Mouse (Mus musculus) 3134 (cell line): ENCODE results near the gene Med25.

Source experiments
- DNase-seq: peaks from one replicate; pipeline ENCODE4 v3.0.0-alpha.2; 2011; ENCODE audit warnings: low spot score; ENCODE audit not compliant: insufficient read length; ENCODE audit errors: extremely low read depth

Med25 gene

DNA sequence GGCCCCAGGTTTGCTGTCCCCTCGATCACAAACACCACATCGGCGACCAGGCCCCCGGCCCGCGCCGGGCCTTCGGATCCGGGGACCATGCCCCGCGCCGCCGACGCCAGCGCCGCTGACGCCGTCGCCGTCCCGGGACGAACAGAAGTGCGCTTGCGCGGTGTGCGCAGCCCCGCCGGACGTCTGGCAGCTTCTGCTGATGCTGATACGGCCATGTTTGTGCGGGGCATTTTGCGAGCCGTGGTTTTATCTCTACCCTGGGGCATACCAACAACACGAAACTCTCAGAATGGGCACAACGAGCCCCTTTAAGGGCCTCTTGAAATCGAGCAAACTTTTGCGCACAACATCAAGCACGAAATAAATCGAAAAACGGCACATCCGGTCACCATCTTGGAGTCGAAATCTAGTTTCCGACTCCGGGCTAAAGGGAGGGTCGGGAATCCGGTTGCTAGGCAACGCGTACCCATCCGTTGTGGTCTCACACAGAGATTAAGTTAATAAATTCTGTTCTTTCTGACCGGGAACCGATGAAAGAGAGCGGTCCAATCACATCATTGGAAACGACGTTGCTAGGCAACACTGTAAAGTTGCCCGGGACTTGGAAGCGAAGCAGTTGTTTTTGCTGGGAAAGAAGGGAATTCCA lies at the start of gene Med25:
TSS of gene Med25 (minus strand) at position 437 of the 646 bp plus-strand sequence.
- peak; percentile 86 for DNase-seq

DNA sequence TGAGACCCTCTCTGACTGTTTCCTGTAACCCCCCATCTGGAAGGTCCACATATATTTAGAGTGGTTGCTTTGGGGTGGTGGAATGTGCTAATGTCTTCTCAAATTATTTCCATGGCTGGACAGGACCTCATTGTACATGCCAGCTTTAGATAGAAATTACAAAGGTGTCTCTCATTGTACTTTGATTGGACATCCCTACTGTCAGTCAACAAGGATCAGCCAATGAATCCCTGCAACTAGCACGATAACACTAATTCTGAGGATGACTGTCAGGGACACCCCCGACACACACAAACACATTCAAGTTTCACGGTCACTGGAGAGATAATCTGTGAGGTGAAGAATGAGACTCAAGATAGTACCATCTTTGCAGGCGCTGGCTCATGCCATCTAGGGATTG lies 46.2 kb upstream of the Med25 start:
- DNase-seq, result no peak

DNA sequence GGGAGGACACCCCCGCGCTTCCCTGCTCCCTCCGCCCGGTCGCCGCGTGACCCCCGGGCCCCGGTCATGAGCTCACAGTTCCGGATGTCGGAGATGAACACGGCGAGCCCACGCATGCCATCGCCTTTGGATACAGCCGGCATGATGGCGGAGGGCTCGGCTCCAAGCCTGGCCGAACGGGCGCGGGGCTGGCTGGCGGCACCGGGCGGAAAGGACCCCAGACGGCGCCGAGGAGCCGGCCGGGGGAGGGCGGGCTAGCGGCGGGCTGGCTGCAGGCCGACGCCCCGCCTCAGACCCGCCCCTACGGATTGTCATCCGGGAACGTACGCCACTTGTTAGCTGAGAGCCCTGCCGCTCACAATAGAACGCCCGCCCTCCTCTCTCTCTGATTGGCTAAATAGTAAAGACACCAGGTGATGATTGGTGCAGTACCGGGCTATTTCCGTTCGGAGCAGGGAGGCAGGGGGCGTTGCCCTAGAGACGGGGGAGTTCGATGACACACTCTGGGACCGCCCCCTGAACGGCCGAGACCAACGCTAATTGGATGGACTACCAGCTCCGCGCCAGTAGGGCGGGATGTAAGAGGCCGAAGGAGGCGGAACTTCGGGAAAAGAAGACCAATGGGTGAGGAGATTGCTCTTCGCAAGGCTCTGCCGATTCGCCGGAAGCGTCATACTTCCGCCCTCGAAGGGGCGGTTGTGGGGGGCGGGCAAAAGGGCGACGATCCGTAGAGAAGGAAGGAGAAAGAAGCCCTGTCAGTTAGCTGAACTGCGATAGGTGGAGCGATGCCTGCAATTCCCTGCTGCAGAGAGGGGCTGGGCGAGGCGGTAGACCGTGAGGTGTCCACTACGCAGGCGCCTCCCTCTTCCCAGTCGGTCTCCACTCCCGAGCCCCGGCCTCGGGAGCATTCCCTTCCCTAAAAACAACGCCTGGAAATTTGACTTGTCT lies 37.0 kb upstream of the Med25 start, which contains the start of gene Ap2a1:
TSS of gene Ap2a1 (minus strand) at position 293 of the 948 bp plus-strand sequence.
- peak; percentile 99 for DNase-seq

DNA sequence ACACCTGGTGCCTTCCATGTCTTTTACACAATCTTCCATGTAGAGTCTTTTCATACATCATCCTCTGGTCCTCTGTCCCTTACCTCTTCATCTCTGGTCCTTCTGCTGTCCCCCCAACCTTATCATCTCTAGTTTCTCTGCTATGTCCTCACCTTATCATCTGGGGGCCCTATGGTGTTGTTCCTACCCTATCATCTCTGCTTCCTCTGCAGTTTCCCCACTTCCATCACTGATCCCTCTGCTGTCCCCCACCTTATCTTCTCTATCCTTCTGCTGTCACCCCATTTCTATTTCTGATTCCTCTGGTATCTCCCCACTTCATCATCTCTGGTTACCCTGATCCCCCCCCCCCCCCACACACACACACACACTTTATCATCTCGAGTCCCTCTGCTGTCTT lies 36.1 kb upstream of the Med25 start:
- no peak for DNase-seq

DNA sequence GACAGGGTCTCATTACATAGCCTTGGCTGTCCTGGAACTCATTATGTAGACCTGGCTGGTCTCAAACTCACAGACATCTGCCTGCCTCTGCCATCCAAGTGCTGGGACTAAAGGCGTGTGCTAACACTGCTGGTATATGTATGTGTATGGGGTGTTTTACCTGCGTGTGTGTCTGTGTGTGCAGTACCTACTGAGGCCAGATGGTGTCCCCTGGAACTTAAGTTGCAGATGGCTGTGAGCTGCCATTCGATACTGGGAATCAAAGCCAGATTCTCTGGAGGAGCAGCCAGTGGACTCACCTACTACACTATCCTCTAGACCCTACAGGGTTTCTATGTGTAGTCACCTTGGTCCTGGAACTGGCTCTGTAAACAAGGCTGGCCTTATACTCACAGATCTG lies 33.0 kb upstream of the Med25 start:
- no peak for DNase-seq

DNA sequence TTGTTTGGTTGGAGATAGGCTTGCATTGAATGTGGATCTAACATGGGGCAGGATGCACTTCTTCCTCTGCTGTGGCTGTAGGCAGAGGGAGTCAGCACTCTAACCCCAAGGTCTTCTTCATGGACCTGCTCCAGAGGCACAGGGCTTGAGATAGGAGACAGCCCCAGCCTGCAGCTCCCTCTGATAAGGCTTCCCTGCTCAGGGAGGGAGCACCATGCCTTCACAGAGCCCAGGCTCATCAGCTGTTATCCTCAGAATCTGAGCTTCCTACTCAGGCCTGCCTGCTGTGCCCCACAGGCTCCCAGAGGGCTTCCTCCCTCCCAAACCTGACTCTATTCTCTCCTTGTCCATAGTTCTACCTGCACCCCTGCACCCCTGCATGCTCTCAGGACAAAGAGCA lies 30.0 kb upstream of the Med25 start:
- DNase-seq, result no peak

DNA sequence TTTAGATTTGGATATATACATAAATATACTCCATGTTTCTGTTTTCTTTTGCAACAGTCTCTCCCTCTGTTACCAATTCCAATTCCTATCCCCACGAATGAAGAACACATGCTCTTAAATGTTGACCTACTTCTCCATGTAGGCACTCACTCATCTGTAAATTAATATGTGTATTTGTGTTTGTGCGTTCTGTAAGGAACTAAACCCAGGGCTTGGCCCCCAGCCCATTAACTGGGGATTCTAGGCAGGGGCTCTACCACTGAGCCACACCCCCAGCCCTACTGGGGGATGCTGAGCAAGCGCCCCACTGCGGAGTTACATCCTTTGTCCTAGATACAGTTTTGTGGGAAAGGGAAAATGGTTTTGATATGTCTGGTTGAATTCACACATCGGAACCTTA lies 26.6 kb upstream of the Med25 start:
- DNase-seq, result no peak

DNA sequence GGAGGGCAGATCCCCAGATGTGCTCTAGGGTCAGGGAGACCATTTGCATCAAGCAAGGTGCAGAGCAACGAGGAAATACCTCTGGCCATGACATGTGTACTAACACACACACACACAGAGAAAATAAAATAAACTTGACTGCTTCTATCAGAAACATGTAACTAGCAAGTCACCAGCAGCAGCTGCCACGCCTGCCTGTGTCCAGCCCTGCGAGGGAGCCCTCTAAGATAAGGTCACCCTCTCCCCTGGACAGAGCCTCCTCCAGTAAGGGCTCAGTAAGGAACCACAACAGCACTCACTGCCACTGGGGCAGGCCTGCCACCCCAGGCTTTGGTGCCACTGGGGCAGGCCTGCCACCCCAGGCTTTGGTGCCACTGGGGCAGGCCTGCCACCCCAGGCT lies 25.7 kb upstream of the Med25 start:
- no peak for DNase-seq

DNA sequence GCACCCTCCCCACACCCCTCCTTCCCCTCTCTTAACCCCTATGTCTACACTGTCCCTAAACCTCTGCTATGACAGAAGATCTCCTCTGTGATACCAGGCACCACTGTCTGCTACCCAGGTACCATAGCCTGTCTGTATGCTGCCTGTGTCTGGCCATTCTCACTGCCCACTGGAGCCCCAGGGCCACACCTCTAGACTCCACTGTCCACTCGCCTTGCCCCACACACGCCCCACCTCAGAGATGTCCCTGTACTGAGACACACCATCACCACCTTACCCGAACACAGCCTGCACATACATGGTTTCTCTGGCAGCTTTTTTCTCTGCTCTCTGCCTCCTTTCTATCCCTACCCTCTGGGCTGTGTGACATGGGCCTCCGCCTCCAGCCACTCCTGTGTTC lies 24.4 kb upstream of the Med25 start:
- DNase-seq, result no peak

DNA sequence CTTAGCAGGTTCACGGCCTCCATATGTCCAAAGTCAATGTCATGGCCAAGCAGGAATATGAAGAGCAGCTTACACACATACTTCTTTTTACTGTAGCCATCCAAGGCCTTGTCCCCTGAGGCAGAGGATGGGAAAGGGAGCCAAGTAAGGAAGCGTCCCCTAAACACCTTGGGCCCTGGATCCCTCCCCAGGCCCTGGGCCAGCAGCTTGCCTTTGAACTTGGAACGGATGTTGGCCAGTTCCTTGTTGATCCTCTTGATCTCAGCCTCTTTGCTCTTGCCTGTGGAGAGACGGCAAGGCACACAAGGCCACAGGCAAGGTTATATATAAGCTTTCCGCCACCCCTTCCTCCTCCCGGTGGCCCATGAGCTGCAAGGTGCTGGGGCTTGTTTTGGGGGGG lies 23.7 kb upstream of the Med25 start:
- DNase-seq, result no peak

DNA sequence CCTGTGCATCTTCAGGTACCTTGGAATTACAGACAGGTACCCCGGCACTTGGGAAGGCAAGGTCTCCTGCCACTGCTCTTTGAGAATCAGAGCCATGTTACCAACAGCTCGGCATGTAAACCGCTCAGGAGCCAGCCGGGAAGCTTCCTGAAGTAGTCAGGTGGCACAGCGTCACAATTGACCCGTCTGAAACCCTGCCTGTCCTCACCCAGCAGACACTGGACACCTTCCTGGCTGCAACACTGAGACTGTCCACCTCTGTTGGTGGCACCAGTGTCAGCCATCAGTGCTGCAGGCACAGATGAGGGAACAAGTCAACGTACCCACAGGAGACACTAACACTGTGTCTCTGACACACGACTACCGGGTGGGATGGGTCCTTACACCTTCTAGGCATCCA lies 22.8 kb upstream of the Med25 start:
- no peak for DNase-seq

DNA sequence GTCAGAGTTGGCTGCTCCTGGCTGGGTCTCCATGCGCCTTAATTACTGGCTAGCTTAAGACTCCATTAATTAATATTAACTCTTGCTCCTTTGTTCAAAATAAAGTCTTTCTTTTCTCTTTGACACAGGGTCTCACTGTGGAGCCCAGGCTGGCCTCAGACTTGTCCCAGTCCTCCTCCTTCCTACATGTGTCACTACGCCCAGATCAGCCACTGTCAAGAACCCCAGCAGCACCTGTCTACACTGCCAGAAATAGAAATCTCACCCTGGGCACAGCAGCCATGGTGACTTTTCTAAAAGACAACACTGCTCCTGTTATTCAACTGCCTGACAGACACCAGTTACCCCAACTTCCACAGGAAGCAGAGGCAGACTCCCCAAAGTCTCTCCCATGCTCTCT lies 21.9 kb upstream of the Med25 start:
- DNase-seq, result no peak

DNA sequence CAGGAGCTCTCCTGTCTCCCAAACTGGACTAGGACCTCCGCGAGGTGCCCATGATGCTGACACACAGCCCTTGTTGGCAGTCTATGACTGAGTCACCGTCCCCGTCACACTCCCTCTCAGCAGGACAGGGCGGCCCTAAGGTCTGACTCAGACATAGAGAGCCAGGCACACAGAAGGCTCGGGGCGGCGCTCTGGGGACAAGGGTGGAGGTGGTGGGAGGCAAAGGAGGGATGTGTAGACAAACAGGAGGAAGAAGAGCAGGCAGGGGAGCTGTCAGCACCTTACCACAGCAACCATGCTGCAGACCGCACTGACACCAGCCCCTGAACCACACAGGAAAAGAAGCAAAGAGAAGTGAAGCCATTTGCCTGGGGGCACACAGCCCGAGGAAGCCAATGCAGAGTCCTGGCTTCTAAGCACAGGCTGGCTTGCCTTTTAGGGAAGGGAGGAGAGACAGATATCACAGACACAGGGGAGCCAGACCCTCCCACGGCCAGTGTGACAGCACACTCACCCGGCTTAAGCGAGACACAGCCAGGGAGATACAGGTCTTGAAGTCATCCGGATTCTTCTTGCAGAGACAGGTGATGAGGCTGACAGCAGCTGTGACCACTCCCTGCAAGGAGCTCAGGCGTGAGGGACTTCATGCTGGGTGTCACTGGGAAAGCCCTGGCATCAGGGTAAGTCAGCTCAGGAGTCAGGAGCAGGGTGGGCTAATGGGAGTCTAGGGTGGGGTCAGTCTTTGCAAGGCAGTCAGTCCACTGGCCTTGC lies 16.4 kb upstream of the Med25 start:
- DNase-seq, result peak; percentile 81

DNA sequence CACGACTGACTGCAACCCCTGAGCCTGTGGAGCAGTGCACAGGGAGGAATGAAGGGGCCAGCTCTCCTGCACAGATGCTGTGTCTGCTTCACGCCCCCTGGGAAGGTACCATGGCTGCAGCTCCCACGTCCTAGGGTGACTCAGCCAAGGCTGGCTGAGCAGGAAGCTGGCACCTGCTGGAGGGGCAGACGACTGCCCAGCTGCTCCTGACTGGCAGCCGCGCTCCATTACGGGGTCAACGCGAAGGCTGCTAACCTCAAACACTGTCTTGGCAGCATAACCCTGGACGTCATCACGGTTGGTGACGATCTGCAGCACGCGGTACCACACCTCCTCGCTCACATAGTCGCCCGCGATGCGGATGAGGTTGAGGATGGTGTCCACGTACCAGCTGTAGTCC lies 12.9 kb upstream of the Med25 start:
- DNase-seq, result no peak

DNA sequence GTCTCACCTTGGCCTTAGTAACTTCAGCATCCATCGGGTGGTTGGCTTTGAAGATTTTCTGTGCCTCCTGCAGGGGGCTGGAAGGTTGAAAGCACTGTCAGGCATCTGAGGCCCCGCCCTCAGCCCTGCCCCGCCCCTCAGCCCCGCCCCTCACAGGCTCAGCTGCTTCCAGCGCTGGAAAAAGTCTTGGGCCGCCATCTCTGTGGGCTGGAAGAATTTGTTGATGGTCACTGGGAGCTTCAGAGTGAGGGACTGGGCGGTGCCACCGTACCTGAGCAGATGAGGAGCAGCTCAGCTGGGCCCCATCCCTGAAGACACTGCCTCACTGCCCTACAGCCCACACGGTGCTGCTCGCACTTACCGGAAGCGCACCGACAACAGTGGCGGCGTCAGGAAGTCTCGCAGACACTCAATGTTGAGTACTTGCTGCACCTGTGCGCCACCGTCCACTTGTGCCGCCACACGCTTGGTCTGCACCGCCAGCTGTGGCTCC lies 8.8 kb upstream of the Med25 start:
- DNase-seq, result peak; percentile 41

DNA sequence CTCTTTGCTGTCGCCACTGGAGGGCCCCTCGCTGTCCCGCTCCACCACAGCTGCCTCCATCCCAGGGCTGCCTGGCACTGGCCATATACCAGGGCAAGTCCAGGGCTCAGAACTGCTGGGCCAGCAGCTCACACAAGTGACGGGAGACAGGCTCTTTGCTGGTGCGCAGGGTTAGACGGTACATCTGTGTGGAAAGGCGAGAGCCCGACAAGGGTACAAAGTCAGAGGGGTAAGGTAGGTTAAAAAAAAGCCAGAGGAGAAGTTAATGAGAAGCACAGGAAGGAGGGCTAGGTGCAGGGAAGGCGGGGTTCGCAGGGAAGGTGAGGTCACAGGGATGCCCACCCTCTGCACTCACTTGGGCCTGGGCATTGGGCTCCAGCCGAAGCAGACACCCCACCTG lies 8.1 kb upstream of the Med25 start:
- no peak for DNase-seq

DNA sequence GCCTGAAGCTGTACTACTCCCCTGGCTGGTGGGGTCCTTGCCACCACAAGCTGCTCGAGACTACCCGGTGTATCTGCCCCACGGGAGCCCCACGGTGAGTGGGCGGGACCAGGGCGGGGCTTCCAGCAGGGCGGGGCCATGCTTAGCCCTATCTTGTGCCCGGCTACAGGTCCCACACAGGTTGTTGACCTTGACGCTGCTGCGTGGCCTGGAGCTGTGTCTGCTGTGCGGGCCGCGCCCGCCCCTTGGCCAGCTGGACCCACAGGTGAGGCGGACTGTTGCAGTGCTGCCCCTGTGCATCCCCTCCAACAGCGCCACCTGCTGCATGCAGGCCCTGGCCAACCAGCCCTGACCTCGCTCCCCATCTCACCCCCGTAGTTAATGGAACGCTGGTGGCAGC lies 6.1 kb upstream of the Med25 start:
- DNase-seq, result peak; percentile 44

DNA sequence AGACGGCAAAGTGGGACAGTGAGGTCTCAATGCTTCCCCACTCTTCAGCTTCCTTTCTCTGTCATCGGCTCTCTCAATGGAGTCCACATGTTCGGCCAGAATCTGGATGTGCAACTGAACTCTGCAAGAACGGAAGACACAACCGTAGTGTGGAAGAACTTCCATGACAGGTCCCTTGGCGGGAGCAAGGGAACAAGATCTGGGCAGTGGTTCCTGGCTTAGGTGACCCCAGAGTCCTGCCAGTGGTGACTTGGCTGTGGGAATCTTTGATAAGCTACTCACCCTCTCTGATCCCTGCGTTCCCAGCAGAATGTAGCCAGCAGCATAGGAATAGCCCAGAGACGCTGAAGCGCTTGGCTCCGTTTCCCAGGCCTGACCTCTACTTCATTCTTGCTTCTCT lies 4.0 kb upstream of the Med25 start:
- DNase-seq, result no peak

DNA sequence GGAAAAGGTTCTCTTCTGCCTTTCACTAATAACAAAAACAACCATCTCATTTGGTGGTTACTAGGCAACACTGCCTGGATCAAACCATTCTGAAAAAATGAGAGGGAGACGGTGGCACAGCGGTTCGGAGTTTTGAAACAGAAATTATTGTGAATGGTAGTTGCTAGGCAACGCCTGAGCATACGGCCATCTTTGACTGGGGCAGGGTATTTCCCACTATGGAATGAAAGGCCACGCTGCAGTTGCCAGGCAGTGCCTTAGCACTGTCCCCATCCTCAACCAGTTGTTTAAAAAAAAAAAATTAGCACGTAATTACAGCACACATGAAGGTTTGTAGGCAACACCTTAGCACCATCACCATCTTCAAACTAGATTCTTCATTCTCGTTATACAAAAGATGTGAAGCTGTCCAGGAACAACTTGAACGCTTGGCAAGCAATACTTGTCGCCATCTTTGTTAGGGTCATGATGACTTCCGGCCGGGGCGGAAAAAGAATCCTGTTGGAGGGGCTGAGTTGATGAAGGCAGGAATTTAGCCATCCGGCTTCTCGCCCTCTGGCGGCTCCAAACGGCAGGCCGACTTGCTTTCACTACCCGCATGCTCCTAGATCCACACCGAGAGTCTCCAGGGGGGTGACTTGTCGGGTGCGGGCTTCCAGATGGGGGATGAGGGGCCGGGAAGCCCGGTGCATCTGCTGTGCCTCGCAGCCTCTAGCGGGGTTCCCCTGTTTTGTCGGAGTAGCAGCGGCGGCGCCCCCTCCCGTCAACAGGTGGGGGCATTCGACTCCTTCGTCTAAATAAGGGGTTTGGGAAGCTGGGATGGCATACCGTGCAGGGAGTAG lies 3.3 kb upstream of the Med25 start, which contains the start of gene Fuz:
TSS of gene Fuz (plus strand) at position 487 of the 842 bp plus-strand sequence.
- DNase-seq, result peak; percentile 83

DNA sequence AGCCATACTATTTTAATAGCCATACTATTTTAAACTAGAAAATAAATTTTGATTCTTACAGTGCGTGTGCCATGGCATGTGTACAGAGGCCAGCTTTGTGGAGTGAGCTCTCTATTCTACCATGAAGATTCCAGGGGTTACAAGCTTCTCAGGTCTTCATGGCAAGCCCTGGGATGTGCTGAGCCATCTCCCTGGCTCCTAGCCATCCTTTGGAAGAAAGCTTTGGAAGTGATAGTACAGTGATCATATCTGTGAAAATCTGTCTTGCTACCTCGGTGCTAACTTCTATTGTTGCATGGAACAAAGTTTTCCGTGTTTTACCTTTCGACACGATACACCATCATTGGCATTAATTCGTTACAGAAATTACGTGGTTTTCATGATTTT lies 2.7 kb upstream of the Med25 start:
- no peak for DNase-seq
